1 mouse cellular context compared by ENCODE assay signal in the genomic region with DNA sequence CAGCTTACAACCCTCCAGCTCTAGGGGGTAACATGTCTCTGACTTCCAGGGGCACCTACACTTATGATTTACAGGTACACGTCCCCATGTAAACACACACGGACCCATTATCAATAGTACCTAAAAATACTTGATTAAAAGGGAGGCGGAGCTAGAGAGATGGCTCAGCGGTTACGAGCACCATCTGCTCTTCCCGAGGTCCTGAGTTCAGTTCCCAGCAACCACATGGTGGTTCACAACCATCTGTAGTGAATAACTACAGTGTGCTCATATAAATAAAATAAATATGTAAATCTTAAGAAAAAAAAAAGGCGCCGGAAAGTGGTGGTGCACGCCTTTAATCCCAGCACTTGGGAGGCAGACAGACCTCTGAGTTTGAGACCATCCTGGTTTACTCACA.
TF ChIP-seq lines count a peak whose summit lies in the region.

No protein-coding gene starts in this region.

TF ChIP-seq in MEL, 35 proteins besides CTCF, POLR2A, EP300 and RAD21 (continued from another document):
- TF ChIP-seq MEF2A (IDR thresholded peaks at IDR 0.05; ENCODE audit: extremely low read depth, insufficient replicate concordance, low read depth, low read length, poor library complexity, severe bottlenecking) (0 out of 2 replicates have a peak, but pooled peaks have one; percentile 19), MAZ (IDR thresholded peaks at IDR 0.05; ENCODE audit: low read depth, low read length) (no peak), MXI1 (IDR thresholded peaks at IDR 0.05; ENCODE audit: low read depth, low read length) (peak; percentile 58), ELF1 (IDR thresholded peaks at IDR 0.05; ENCODE audit: low read depth, low read length) (0 out of 2 replicates have a peak, but pooled peaks have one; percentile 7), JUND (IDR thresholded peaks at IDR 0.05; ENCODE audit: low read depth, low read length) (no peak), MYB (IDR thresholded peaks at IDR 0.05; ENCODE audit: low read depth, low read length) (no peak), UBTF (IDR thresholded peaks at IDR 0.05; ENCODE audit: borderline replicate concordance, insufficient read depth, low read depth, low read length) (no peak), POLR2AphosphoS2 (IDR thresholded peaks at IDR 0.05; ENCODE audit: low read length) (no peak), ETS1 (IDR thresholded peaks at IDR 0.05; ENCODE audit: low read depth, low read length) (peak; percentile 37; the same call in 1 of the 2 replicates), SIN3A (IDR thresholded peaks at IDR 0.05; ENCODE audit: low read length) (0 out of 2 replicates have a peak, but pooled peaks have one; percentile 34), KAT2A (conservative IDR thresholded peaks at IDR 0.05; ENCODE audit: low read depth, low read length) (no peak), TCF12 (IDR thresholded peaks at IDR 0.05; ENCODE audit: low read depth, low read length) (0 out of 2 replicates have a peak, but pooled peaks have one; percentile 7), ZMIZ1 (IDR thresholded peaks at IDR 0.05; ENCODE audit: low read depth, low read length) (no peak), USF2 (IDR thresholded peaks at IDR 0.05; ENCODE audit: borderline replicate concordance in 1 of 2, insufficient read depth in 1 of 2, low read depth in 1 of 2, low read length in 2 of 2) (no peak), MYC (IDR thresholded peaks at IDR 0.05; ENCODE audit: low read depth, low read length) (0 out of 2 replicates have a peak, but pooled peaks have one; percentile 53), BHLHE40 (IDR thresholded peaks at IDR 0.05; ENCODE audit: borderline replicate concordance, low read depth, low read length) (no peak), SMC3 (IDR thresholded peaks at IDR 0.05; ENCODE audit: low read depth, low read length) (no peak), POLR2AphosphoS5 (IDR thresholded peaks at IDR 0.05; ENCODE audit: borderline replicate concordance, low read depth, low read length) (no peak), E2F4 (IDR thresholded peaks at IDR 0.05; ENCODE audit: borderline replicate concordance, low read depth, low read length) (no peak), CHD2 (IDR thresholded peaks at IDR 0.05; ENCODE audit: low read length) (no peak), NELFE (IDR thresholded peaks at IDR 0.05; ENCODE audit: low read depth, low read length) (0 out of 2 replicates have a peak, but pooled peaks have one; percentile 42), ZNF384 (IDR thresholded peaks at IDR 0.05; ENCODE audit: low read depth, low read length) (peak; percentile 67), GABPA (IDR thresholded peaks at IDR 0.05; ENCODE audit: low read depth, low read length) (no peak), RCOR1 (IDR thresholded peaks at IDR 0.05; ENCODE audit: low read depth, low read length) (no peak), ZKSCAN1 (IDR thresholded peaks at IDR 0.05; ENCODE audit: low read depth, low read length) (no peak)
